In genomic region chr1:162238646-162239045, GRCm38 (mm10) we compare ENCODE assay signal across 21 mouse cellular contexts.
A peak's percentile ranks its signal among the peaks of the same experiment; 100 is the strongest.
DNase-seq lines count a peak whose midpoint lies in the region; ATAC-seq lines count a peak whose summit lies in the region.
"Had no signal": no experiment of that assay in that cellular context is flagged by ENCODE, and none has a peak within 500 bp of the region (broad histone marks: within the 10 kb centered on the region; RNA-seq: fewer than 3 reads in every experiment).

No protein-coding gene starts in this region.

- H3K9ac ChIP-seq in kidney, embryonic 15.5 days: no peak overlapping the region
- H3K9ac ChIP-seq in limb, embryonic 12.5 days (replicated peaks): no peak overlapping the region
- H3K9ac ChIP-seq in intestine, embryonic 16.5 days (ENCODE audit: low read depth, low read length): no peak overlapping the region
- H3K9ac ChIP-seq: embryonic facial prominence, embryonic 15.5 days; heart, embryonic 13.5 days; hindbrain, embryonic 15.5 days had no signal

- no peaks in the 10 kb centered on the region for H3K36me3 ChIP-seq in kidney, embryonic 15.5 days
- H3K36me3 ChIP-seq in embryonic facial prominence, embryonic 10.5 days (replicated peaks): no peaks in the 10 kb centered on the region
- no peaks in the 10 kb centered on the region for H3K36me3 ChIP-seq in limb, embryonic 12.5 days
- no peaks in the 10 kb centered on the region for H3K36me3 ChIP-seq in intestine, embryonic 16.5 days (ENCODE audit: control insufficient read depth, insufficient read depth, low read length)
- H3K36me3 ChIP-seq: embryonic facial prominence, embryonic 15.5 days; forebrain, embryonic 10.5 days; heart, embryonic 13.5 days; hindbrain, embryonic 15.5 days had no signal

- peak overlapping the region; percentile 38; the same call in 1 of the 2 replicates for H3K27ac ChIP-seq in kidney, embryonic 15.5 days
- H3K27ac ChIP-seq in embryonic facial prominence, embryonic 10.5 days (replicated peaks): no peak overlapping the region; the same call in 1 of the 2 replicates
- H3K27ac ChIP-seq in limb, embryonic 12.5 days: peak overlapping the region; percentile 82
- no peak overlapping the region for H3K27ac ChIP-seq in intestine, embryonic 16.5 days (ENCODE audit: low read length)
- H3K27ac ChIP-seq: embryonic facial prominence, embryonic 15.5 days; forebrain, embryonic 10.5 days; heart, embryonic 13.5 days; hindbrain, embryonic 15.5 days had no signal

- H3K4me1 ChIP-seq in kidney, embryonic 15.5 days: peaks cover 27% of the 10 kb centered on the region
- H3K4me1 ChIP-seq in embryonic facial prominence, embryonic 10.5 days: peaks cover 25% of the 10 kb centered on the region
- H3K4me1 ChIP-seq in limb, embryonic 12.5 days (replicated peaks): peaks cover 41% of the 10 kb centered on the region
- no peaks in the 10 kb centered on the region for H3K4me1 ChIP-seq in intestine, embryonic 16.5 days (ENCODE audit: control insufficient read depth, insufficient read depth, low read length)
- H3K4me1 ChIP-seq: hindbrain, embryonic 15.5 days had no signal

- ATAC-seq in kidney, embryonic 15.5 days (replicated peaks; ENCODE audit: low FRiP score): no peak
- no peak for ATAC-seq in limb, embryonic 12.5 days (ENCODE audit: insufficient number of reproducible peaks, insufficient read depth, low FRiP score, low TSS enrichment, low read depth)
- ATAC-seq in intestine, embryonic 16.5 days: no peak
- ATAC-seq: forebrain, embryonic 14.5 days; Patski had no signal

- no peak for DNase-seq in kidney, adult 18-20 months
- DNase-seq in embryonic facial prominence, embryonic 10.5 days (ENCODE audit: low spot score): peak; percentile 6
- DNase-seq in c-Kit-positive CD71-positive TER-119-positive erythroid progenitor cells, embryonic 14.5 days (ENCODE audit: low spot score): no peak
- DNase-seq in cerebellum, postnatal 36 days: no peak
- DNase-seq: adrenal gland, adult 2 months; adrenal gland, postnatal 36 days; cerebellum, adult 11 months; cerebellum, adult 8-10 months; cerebellum, postnatal 14 days; gastrocnemius, postnatal 10 days; heart, postnatal 36 days had no signal

- 43% methylated on average over 3 of the region's 3 CpGs for WGBS in kidney, embryonic 15.5 days
- WGBS in embryonic facial prominence, embryonic 10.5 days: 66% methylated on average over 3 of the region's 3 CpGs
- WGBS in limb, embryonic 12.5 days: 25% methylated on average over 3 of the region's 3 CpGs
- WGBS in intestine, embryonic 16.5 days: 56% methylated on average over 3 of the region's 3 CpGs

- H3K9me3 ChIP-seq in kidney, embryonic 15.5 days (replicated peaks): no peaks in the 10 kb centered on the region
- H3K9me3 ChIP-seq in embryonic facial prominence, embryonic 10.5 days: no peaks in the 10 kb centered on the region
- H3K9me3 ChIP-seq in limb, embryonic 12.5 days: no peaks in the 10 kb centered on the region
- no peaks in the 10 kb centered on the region for H3K9me3 ChIP-seq in intestine, embryonic 16.5 days (ENCODE audit: control insufficient read depth, low read length)
- H3K9me3 ChIP-seq: embryonic facial prominence, embryonic 15.5 days; forebrain, embryonic 10.5 days; heart, embryonic 13.5 days; hindbrain, embryonic 15.5 days had no signal

- no peak overlapping the region for H3K4me3 ChIP-seq in kidney, embryonic 15.5 days (replicated peaks)
- H3K4me3 ChIP-seq in embryonic facial prominence, embryonic 10.5 days: no peak overlapping the region
- no peak overlapping the region for H3K4me3 ChIP-seq in limb, embryonic 12.5 days (replicated peaks)
- no peak overlapping the region for H3K4me3 ChIP-seq in intestine, embryonic 16.5 days (ENCODE audit: low read length)
- H3K4me3 ChIP-seq: embryonic facial prominence, embryonic 15.5 days; erythroblast, embryonic 14.5 days; forebrain, embryonic 10.5 days; heart, embryonic 13.5 days; hindbrain, embryonic 15.5 days had no signal

- no peaks in the 10 kb centered on the region for H3K27me3 ChIP-seq in kidney, embryonic 15.5 days
- H3K27me3 ChIP-seq in embryonic facial prominence, embryonic 10.5 days (replicated peaks; ENCODE audit: low read depth, poor library complexity, severe bottlenecking): no peaks in the 10 kb centered on the region
- H3K27me3 ChIP-seq in limb, embryonic 12.5 days: no peaks in the 10 kb centered on the region
- H3K27me3 ChIP-seq in intestine, embryonic 16.5 days (replicated peaks; ENCODE audit: control insufficient read depth, insufficient read depth, low read length): no peaks in the 10 kb centered on the region
- H3K27me3 ChIP-seq: embryonic facial prominence, embryonic 15.5 days; heart, embryonic 13.5 days; hindbrain, embryonic 15.5 days; Patski had no signal

- no peak overlapping the region for H3K4me2 ChIP-seq in kidney, embryonic 15.5 days
- H3K4me2 ChIP-seq in limb, embryonic 12.5 days: no peak overlapping the region
- H3K4me2 ChIP-seq in intestine, embryonic 16.5 days (ENCODE audit: low read depth, low read length): no peak overlapping the region
- H3K4me2 ChIP-seq: embryonic facial prominence, embryonic 15.5 days; heart, embryonic 13.5 days; hindbrain, embryonic 15.5 days had no signal

Comparison
In these comparisons a context has a peak if more than half of its experiments do, and no peak if none do; other contexts are left out.
1. H3K27ac ChIP-seq: peak in kidney, embryonic 15.5 days (single experiment) and limb, embryonic 12.5 days (single experiment); none in embryonic facial prominence, embryonic 10.5 days (single experiment) and intestine, embryonic 16.5 days (single experiment).